Mouse (Mus musculus): ENCODE measurements at regions not wholly inside any gene's neighbourhood (a gene's known extent, or its start where the extent isn't known, plus 50 kb on each side); places are given as distances from the start of the nearest gene placed in this dataset.

DNA sequence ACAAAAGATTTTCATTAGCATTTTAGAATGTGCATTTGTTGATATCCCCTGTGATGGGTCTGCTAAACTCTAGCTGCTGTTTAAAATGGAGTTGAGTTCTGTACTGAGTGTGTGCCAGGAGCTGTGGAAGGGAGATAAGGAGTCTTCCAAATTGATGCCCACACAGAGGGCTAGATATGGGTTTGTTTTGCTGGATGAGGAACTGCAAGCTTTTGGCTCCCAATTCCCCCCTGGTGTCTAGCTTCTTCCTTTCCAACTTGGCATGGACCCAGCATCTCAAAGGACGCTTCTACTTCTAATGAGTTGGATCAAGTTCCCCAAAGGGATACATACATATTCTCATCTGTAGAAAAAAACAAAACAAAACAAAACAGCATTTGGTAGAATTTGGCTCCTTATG is 577.0 kb upstream of the Large1 start:
- peak; percentile 24 for DNase-seq

GRCm38 (mm10) chr8:73925515-73926241 is 572.3 kb upstream of the Large1 start:
- DNase-seq, result no peak

DNA sequence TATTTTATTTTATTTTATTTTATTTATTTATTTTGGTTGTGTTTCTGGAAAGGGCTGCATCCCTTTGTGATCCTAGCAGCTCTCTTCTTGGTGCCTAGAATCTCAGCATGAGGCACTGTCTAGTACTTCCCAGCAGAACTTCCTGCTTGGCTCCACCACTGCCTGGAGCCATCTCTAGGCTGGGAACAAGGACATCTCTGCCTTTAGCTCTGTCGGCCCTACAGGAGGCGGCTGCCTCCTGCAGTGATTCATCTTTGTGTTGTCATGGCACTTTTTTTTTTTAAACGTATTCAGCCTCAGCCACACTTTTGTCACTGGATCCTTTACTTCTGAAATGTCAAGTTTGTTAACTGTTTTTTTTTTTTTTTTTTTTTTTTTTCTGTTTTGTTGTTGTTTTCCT is 569.8 kb upstream of the Large1 start:
- peak; percentile 56 for DNase-seq

GRCm38 (mm10) chr8:73921158-73921557 is 567.8 kb upstream of the Large1 start:
- peak; percentile 62 for DNase-seq

- no peak for DNase-seq
Observed at GRCm38 (mm10) chr8:73920564-73920963, 567.2 kb upstream of the Large1 start.

GRCm38 (mm10) chr8:73905071-73905470 is 551.7 kb upstream of the Large1 start:
- DNase-seq, result no peak

GRCm38 (mm10) chr8:73903838-73904237 is 550.5 kb upstream of the Large1 start:
- DNase-seq, result no peak

GRCm38 (mm10) chr8:73885976-73886375 is 532.6 kb upstream of the Large1 start:
- no peak for DNase-seq

- no peak for DNase-seq
Observed at GRCm38 (mm10) chr8:73881606-73882005, 528.3 kb upstream of the Large1 start.

All from right cerebral cortex, adult 18-20 months (tissue).